Mouse (Mus musculus): Measurements from ENCODE around the gene Slc34a1.
A peak's percentile ranks its signal among the peaks of the same experiment; 100 is the strongest.

Slc34a1 gene

GRCm38 (mm10) chr13:55371740-55372139 lies 26.2 kb upstream of the Slc34a1 start:
- Histone ChIP-seq H3K4me3 (replicated peaks; ENCODE audit: low read length) (no peak overlapping the region), H3K9me3 (ENCODE audit: low read length) (no peaks in the 10 kb centered on the region), H3K4me1 (replicated peaks; ENCODE audit: low read depth, low read length) (peaks cover 11% of the 10 kb centered on the region), H3K36me3 (ENCODE audit: insufficient read depth, low read length) (no peaks in the 10 kb centered on the region), H3K27me3 (ENCODE audit: insufficient read depth, low read length) (peaks cover 66% of the 10 kb centered on the region)
- TF ChIP-seq POU5F1 (IDR thresholded peaks at IDR 0.05; ENCODE audit: borderline replicate concordance, low read length) (no peak), NANOG (IDR thresholded peaks at IDR 0.05; ENCODE audit: borderline replicate concordance, low read length) (no peak), CTCF (conservative IDR thresholded peaks at IDR 0.05; ENCODE audit: low read length) (no peak)

DNA sequence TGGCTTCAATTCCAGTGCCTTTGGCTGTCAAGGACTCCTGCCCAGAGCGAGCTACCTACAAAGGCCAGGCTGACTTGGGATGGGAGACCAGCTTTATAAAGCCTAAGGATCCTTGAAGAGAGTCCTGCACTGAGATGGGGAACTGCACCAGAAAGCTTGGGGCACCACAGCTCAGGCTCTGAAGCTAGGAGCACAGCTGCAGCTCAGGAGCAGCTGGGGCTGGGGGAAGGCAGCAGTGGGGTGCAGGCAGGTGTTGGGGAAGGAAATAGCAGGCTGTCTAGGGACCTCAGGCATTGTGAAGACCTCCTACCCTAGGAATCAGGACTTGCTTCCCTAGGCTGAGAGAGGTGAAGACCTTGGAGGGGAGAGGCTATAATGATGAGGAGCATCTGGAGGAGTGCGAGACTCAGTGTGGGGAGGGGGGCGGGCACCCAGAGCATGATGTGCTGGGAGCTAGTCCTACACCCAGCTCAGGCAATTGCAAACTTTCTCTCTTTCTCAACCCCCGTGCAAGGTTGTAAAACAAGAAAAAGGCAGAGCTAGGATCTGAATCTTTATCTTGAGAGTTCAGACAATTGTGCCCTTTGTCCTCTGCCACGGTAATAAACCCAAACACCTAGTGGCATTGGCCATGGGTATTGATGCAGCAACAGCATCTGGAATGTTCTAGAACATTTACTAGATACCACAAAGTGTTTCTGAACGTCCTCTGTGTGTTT lies 23.6 kb upstream of the Slc34a1 start:
- H3K4me3 ChIP-seq (replicated peaks; ENCODE audit: low read length): no peak overlapping the region
- peaks cover 24% of the 10 kb centered on the region for H3K4me1 ChIP-seq (replicated peaks; ENCODE audit: low read depth, low read length)
- peaks cover 77% of the 10 kb centered on the region for H3K27me3 ChIP-seq (ENCODE audit: insufficient read depth, low read length)
- H3K9me3 ChIP-seq (ENCODE audit: low read length): no peaks in the 10 kb centered on the region
- TF ChIP-seq CTCF (conservative IDR thresholded peaks at IDR 0.05; ENCODE audit: low read length) (no peak), NANOG (IDR thresholded peaks at IDR 0.05; ENCODE audit: borderline replicate concordance, low read length) (no peak), POU5F1 (IDR thresholded peaks at IDR 0.05; ENCODE audit: borderline replicate concordance, low read length) (no peak)
- H3K36me3 ChIP-seq (ENCODE audit: insufficient read depth, low read length): no peaks in the 10 kb centered on the region

DNA sequence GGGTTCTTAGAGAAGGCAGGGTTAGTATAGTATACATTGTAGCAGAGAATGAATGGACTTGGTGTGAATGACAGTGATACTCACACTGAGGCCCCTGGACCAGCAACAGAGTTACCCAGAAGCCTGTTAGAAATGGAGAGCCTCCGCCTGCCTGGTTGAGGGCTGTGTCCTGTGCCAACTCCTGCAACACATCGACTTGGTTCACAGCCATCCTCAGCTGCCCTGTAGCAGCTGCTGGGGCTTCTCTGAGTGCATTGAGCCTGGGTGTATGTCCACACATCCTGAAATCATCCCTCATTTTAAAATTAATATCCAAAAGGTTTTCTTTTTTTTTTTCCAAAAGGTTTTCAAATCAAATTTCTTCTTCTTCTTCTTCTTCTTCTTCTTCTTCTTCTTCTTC lies 22.1 kb upstream of the Slc34a1 start:
- Histone ChIP-seq H3K4me3 (replicated peaks; ENCODE audit: low read length) (no peak overlapping the region), H3K9me3 (ENCODE audit: low read length) (no peaks in the 10 kb centered on the region), H3K36me3 (ENCODE audit: insufficient read depth, low read length) (no peaks in the 10 kb centered on the region), H3K4me1 (replicated peaks; ENCODE audit: low read depth, low read length) (peaks cover 24% of the 10 kb centered on the region), H3K27me3 (ENCODE audit: insufficient read depth, low read length) (peaks cover 78% of the 10 kb centered on the region)
- TF ChIP-seq POU5F1 (IDR thresholded peaks at IDR 0.05; ENCODE audit: borderline replicate concordance, low read length) (no peak), NANOG (IDR thresholded peaks at IDR 0.05; ENCODE audit: borderline replicate concordance, low read length) (no peak), CTCF (conservative IDR thresholded peaks at IDR 0.05; ENCODE audit: low read length) (no peak)

- H3K36me3 ChIP-seq (ENCODE audit: insufficient read depth, low read length): no peaks in the 10 kb centered on the region
- no peak for TF ChIP-seq NANOG (IDR thresholded peaks at IDR 0.05; ENCODE audit: borderline replicate concordance, low read length)
- TF ChIP-seq POU5F1 (IDR thresholded peaks at IDR 0.05; ENCODE audit: borderline replicate concordance, low read length): no peak
- TF ChIP-seq CTCF (conservative IDR thresholded peaks at IDR 0.05; ENCODE audit: low read length): no peak
- no peaks in the 10 kb centered on the region for H3K9me3 ChIP-seq (ENCODE audit: low read length)
- peaks cover 44% of the 10 kb centered on the region for H3K4me1 ChIP-seq (replicated peaks; ENCODE audit: low read depth, low read length)
- peaks cover 74% of the 10 kb centered on the region for H3K27me3 ChIP-seq (ENCODE audit: insufficient read depth, low read length)
- H3K4me3 ChIP-seq (replicated peaks; ENCODE audit: low read length): peak overlapping the region; percentile 78
Observed at GRCm38 (mm10) chr13:55378907-55379580, 18.9 kb upstream of the Slc34a1 start.

DNA sequence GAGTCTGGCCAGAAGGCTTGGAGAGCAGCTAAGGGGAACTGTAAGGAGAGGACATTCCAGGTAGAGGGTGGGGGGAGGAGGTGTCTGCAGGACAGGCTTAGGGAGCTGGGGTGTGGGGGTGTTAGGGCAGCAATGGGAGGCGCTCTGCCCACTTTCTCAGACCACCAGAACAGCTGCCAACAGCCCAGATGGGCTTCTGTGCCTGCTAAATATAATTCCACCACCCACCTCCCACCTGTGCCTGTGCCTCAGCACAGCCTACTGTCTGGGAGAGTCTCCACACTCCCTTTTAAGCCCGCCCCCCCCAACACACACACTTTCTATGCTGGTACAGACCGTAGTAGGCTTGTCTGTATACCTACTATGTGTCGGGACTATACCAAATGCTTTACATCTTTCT lies 16.2 kb upstream of the Slc34a1 start:
- Histone ChIP-seq H3K9me3 (ENCODE audit: low read length) (0 out of 2 replicates have a peak, but pooled peaks cover 3% of the 10 kb centered on the region), H3K4me1 (replicated peaks; ENCODE audit: low read depth, low read length) (peaks cover 44% of the 10 kb centered on the region), H3K4me3 (replicated peaks; ENCODE audit: low read length) (no peak overlapping the region), H3K27me3 (ENCODE audit: insufficient read depth, low read length) (peaks cover 58% of the 10 kb centered on the region), H3K36me3 (ENCODE audit: insufficient read depth, low read length) (no peaks in the 10 kb centered on the region)
- TF ChIP-seq NANOG (IDR thresholded peaks at IDR 0.05; ENCODE audit: borderline replicate concordance, low read length): no peak
- no peak for TF ChIP-seq POU5F1 (IDR thresholded peaks at IDR 0.05; ENCODE audit: borderline replicate concordance, low read length)
- TF ChIP-seq CTCF (conservative IDR thresholded peaks at IDR 0.05; ENCODE audit: low read length): no peak

GRCm38 (mm10) chr13:55390644-55391043 lies 7.3 kb upstream of the Slc34a1 start:
- Histone ChIP-seq H3K27me3 (ENCODE audit: insufficient read depth, low read length) (0 out of 2 replicates have a peak, but pooled peaks cover 3% of the 10 kb centered on the region), H3K4me3 (replicated peaks; ENCODE audit: low read length) (no peak overlapping the region), H3K36me3 (ENCODE audit: insufficient read depth, low read length) (no peaks in the 10 kb centered on the region), H3K4me1 (replicated peaks; ENCODE audit: low read depth, low read length) (peaks cover 16% of the 10 kb centered on the region), H3K9me3 (ENCODE audit: low read length) (0 out of 2 replicates have a peak, but pooled peaks cover 3% of the 10 kb centered on the region)
- TF ChIP-seq POU5F1 (IDR thresholded peaks at IDR 0.05; ENCODE audit: borderline replicate concordance, low read length) (no peak), CTCF (conservative IDR thresholded peaks at IDR 0.05; ENCODE audit: low read length) (no peak), NANOG (IDR thresholded peaks at IDR 0.05; ENCODE audit: borderline replicate concordance, low read length) (no peak)

- Histone ChIP-seq H3K4me1 (replicated peaks; ENCODE audit: low read depth, low read length) (peaks cover 16% of the 10 kb centered on the region), H3K4me3 (replicated peaks; ENCODE audit: low read length) (no peak overlapping the region), H3K27me3 (ENCODE audit: insufficient read depth, low read length) (peaks cover 6% of the 10 kb centered on the region; the same call in 1 of the 2 replicates), H3K36me3 (ENCODE audit: insufficient read depth, low read length) (no peaks in the 10 kb centered on the region), H3K9me3 (ENCODE audit: low read length) (no peaks in the 10 kb centered on the region)
- TF ChIP-seq POU5F1 (IDR thresholded peaks at IDR 0.05; ENCODE audit: borderline replicate concordance, low read length): no peak
- no peak for TF ChIP-seq NANOG (IDR thresholded peaks at IDR 0.05; ENCODE audit: borderline replicate concordance, low read length)
- TF ChIP-seq CTCF (conservative IDR thresholded peaks at IDR 0.05; ENCODE audit: low read length): no peak
Observed at GRCm38 (mm10) chr13:55391626-55392029, 6.4 kb upstream of the Slc34a1 start.

DNA sequence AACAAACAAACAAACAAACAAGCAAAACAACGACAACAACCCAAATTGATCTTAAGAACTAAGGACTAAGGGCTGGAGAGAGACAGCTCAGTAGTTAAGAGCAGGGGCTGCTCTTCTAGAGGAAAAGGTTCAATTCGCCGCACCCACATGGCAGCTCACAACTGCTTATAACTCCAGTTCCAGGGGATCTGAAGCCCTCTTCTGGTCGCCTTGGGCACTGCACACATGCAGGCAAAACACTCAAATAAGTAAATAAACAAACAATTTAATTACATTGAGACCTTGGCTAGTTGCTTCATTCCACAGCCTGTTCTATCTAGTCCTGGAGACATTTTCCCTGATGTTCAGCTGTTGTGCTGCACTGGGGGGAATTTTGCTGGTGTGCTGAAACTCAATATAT lies 5.1 kb upstream of the Slc34a1 start:
- Histone ChIP-seq H3K36me3 (ENCODE audit: insufficient read depth, low read length) (no peaks in the 10 kb centered on the region), H3K27me3 (ENCODE audit: insufficient read depth, low read length) (peaks cover 11% of the 10 kb centered on the region), H3K4me3 (replicated peaks; ENCODE audit: low read length) (no peak overlapping the region), H3K4me1 (replicated peaks; ENCODE audit: low read depth, low read length) (peaks cover 16% of the 10 kb centered on the region), H3K9me3 (ENCODE audit: low read length) (no peaks in the 10 kb centered on the region)
- TF ChIP-seq CTCF (conservative IDR thresholded peaks at IDR 0.05; ENCODE audit: low read length) (peak; percentile 92), NANOG (IDR thresholded peaks at IDR 0.05; ENCODE audit: borderline replicate concordance, low read length) (no peak)
